Mouse (Mus musculus) hindbrain, embryonic 11.5 days (tissue): ENCODE results near the gene Taf3. TPM values are rescaled to one million over a fixed set of nuclear protein-coding genes. Genes with fewer than 3 reads are reported as not detected.

ENCODE experiments used
- ATAC-seq: fragments of 200-750 bp; cut with Nextera tagmentation; 2 replicates; pipeline ENCODE4 v1.8.0; 2017; ENCODE audit warnings: mild to moderate bottlenecking, moderate TSS enrichment, moderate library complexity; ENCODE audit not compliant: low FRiP score
- DNase-seq: peaks from one replicate; pipeline ENCODE4 v3.0.0-alpha.2; 2015; ENCODE audit warnings: low spot score
- H3K27ac ChIP-seq: fragments of 300-500 bp; sonication (generic); 2 replicates; pipeline ENCODE4 v1.5.1; 2014; ENCODE audit warnings: mild to moderate bottlenecking, low read depth, low read length
- H3K27me3 ChIP-seq: fragments of 300-500 bp; sonication (generic); 2 replicates; pipeline ENCODE4 v1.6.1; 2014; ENCODE audit warnings: mild to moderate bottlenecking, low read length, moderate library complexity, mixed read lengths; ENCODE audit not compliant: control insufficient read depth, insufficient read depth
- H3K36me3 ChIP-seq: fragments of 300-500 bp; sonication (generic); 2 replicates; pipeline ENCODE4 v1.6.1; 2014; ENCODE audit warnings: mild to moderate bottlenecking, low read length, moderate library complexity, mixed read lengths; ENCODE audit not compliant: control insufficient read depth, insufficient read depth
- H3K4me1 ChIP-seq: fragments of 300-500 bp; sonication (generic); replicated peaks from 2 replicates; pipeline ENCODE4 v1.6.1; 2014; ENCODE audit warnings: low read length, mixed read lengths; ENCODE audit not compliant: control insufficient read depth, insufficient read depth
- H3K4me2 ChIP-seq: fragments of 300-500 bp; sonication (generic); replicated peaks from 2 replicates; pipeline ENCODE4 v1.6.1; 2014; ENCODE audit warnings: mild to moderate bottlenecking, low read depth, low read length
- H3K4me3 ChIP-seq: fragments of 300-500 bp; sonication (generic); 2 replicates; pipeline ENCODE4 v1.5.1; 2014; ENCODE audit warnings: low read depth, low read length
- H3K9ac ChIP-seq: fragments of 300-500 bp; sonication (generic); 2 replicates; pipeline ENCODE4 v1.6.1; 2014; ENCODE audit warnings: low read depth, low read length
- H3K9me3 ChIP-seq: fragments of 300-500 bp; sonication (generic); 2 replicates; pipeline ENCODE4 v1.6.1; 2016; ENCODE audit warnings: low read length; ENCODE audit not compliant: control insufficient read depth
- WGBS: fragments of 180-500 bp; shearing (Covaris S2); extraction: QIAGEN DNeasy Blood & Tissue Kit; methylation state at CpG from one replicate; pipeline ENCODE4 v1.1.7; 2014; 5-methylcytosine and 5-hydroxymethylcytosine counted together
- polyA plus RNA-seq: library from polyadenylated mRNA; unstranded; fragments of >200 nt; fragmentation: Nextera tagmentation; extraction: Ambion mirVana; gene quantifications from 2 replicates; pipeline ENCODE4 v1.2.1, GENCODE M21; 2014

Gene Taf3
- polyA plus RNA-seq, 1 experiment from 2014 or later, result 18.9 TPM

DNA sequence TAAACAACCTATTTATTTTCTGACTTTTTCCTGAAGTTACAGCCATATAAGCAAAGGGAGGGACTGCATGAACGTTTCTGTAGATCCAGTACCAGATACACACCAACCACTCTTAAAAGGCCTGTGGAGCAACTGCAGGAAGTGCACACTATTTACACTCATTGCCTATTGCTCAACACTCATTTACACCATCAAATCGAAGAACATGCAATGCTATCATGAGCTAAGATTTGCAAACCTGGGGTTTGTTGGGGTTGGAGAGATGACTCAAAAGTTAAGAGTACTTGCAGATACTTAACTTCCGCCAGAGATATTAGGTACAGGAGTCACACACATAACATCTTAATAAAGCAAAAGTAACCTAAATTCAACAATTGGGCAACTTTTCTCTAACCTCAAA is 76.5 kb downstream of the Taf3 start:
- 84% methylated on average over 3 of the region's 3 CpGs for WGBS

GRCm38 (mm10) chr2:9970579-9970978 is 77.8 kb downstream of the Taf3 start:
- H3K27me3 ChIP-seq, result no peaks in the 10 kb centered on the region
- H3K4me1 ChIP-seq, result no peaks in the 10 kb centered on the region
- no peak overlapping the region for H3K4me3 ChIP-seq
- ATAC-seq (no peak), DNase-seq (no peak)
- H3K9ac ChIP-seq, result no peak overlapping the region
- no peak overlapping the region for H3K27ac ChIP-seq
- H3K36me3 ChIP-seq, result no peaks in the 10 kb centered on the region
- H3K4me2 ChIP-seq, result no peak overlapping the region
- H3K9me3 ChIP-seq, result no peaks in the 10 kb centered on the region
- 92% methylated on average over 3 of the region's 3 CpGs for WGBS

More for the DNA sequence above, 76.5 kb downstream of the Taf3 start:
- Histone ChIP-seq H3K4me3 (no peak overlapping the region), H3K4me2 (no peak overlapping the region), H3K27me3 (no peaks in the 10 kb centered on the region), H3K9ac (no peak overlapping the region), H3K9me3 (no peaks in the 10 kb centered on the region), H3K36me3 (no peaks in the 10 kb centered on the region), H3K27ac (no peak overlapping the region), H3K4me1 (no peaks in the 10 kb centered on the region)
- ATAC-seq (no peak), DNase-seq (no peak)

DNA sequence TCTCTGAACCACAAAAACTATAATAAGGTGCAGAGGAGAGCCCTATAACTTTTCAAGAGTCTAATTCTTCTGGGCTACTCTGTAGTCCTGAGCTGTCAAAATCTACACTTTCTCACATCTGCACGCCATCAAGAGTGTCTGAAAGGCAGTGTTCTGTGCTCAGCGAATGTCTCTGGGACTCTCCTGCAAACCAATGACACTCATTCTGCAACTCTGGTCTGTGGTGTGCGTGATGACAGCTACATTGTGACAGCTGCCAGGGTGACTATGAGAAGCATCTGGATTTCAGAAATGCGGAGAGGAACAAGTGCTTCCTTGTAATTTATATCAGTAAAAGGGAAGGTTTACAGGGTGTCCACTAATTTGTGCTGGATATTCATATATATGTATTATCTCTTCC is 78.2 kb downstream of the Taf3 start:
- 84% methylated on average over 4 of the region's 4 CpGs for WGBS
- no peak overlapping the region for H3K4me2 ChIP-seq
- no peaks in the 10 kb centered on the region for H3K9me3 ChIP-seq
- ATAC-seq (no peak), DNase-seq (no peak)
- no peak overlapping the region for H3K27ac ChIP-seq
- no peaks in the 10 kb centered on the region for H3K27me3 ChIP-seq
- no peak overlapping the region for H3K9ac ChIP-seq
- H3K4me1 ChIP-seq, result no peaks in the 10 kb centered on the region
- H3K4me3 ChIP-seq, result no peak overlapping the region
- no peaks in the 10 kb centered on the region for H3K36me3 ChIP-seq

GRCm38 (mm10) chr2:9969734-9970133 is 78.7 kb downstream of the Taf3 start:
- Histone ChIP-seq H3K27ac (no peak overlapping the region), H3K27me3 (no peaks in the 10 kb centered on the region), H3K36me3 (no peaks in the 10 kb centered on the region), H3K9ac (no peak overlapping the region), H3K4me3 (no peak overlapping the region), H3K4me1 (no peaks in the 10 kb centered on the region), H3K4me2 (no peak overlapping the region), H3K9me3 (no peaks in the 10 kb centered on the region)
- WGBS, result 86% methylated on average over 5 of the region's 5 CpGs
- no peak for ATAC-seq
- DNase-seq, result no peak

- Histone ChIP-seq H3K4me3 (no peak overlapping the region), H3K9me3 (no peaks in the 10 kb centered on the region), H3K4me2 (no peak overlapping the region), H3K27me3 (no peaks in the 10 kb centered on the region), H3K4me1 (no peaks in the 10 kb centered on the region), H3K36me3 (no peaks in the 10 kb centered on the region), H3K9ac (no peak overlapping the region), H3K27ac (no peak overlapping the region)
- DNase-seq, result no peak
- 54% methylated on average over 1 of the region's 1 CpGs for WGBS
- no peak for ATAC-seq
Observed at GRCm38 (mm10) chr2:9966634-9967033, 81.8 kb downstream of the Taf3 start.

DNA sequence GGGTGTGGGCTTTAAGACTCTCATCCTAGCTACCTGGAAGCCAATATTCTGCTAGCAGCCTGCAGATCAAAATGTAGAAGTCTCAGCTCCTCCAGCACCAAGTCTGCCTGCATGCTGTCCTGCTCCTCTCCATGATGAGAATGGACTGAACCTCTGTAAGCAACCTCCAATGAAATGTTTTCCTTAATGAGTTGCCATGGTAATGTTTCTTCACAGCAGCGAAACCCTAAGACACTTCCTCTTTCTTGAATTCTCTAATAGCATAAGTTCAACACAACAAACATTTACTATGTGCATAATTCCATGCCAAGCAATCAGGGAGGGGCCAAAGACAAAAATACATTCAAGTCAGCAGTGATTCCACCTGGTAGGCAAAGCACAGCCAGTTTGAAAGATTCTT is 82.8 kb downstream of the Taf3 start:
- Histone ChIP-seq H3K4me3 (no peak overlapping the region), H3K9ac (no peak overlapping the region), H3K27ac (no peak overlapping the region), H3K36me3 (no peaks in the 10 kb centered on the region), H3K9me3 (no peaks in the 10 kb centered on the region), H3K4me2 (no peak overlapping the region), H3K27me3 (no peaks in the 10 kb centered on the region), H3K4me1 (no peaks in the 10 kb centered on the region)
- 86% methylated on average over 1 of the region's 1 CpGs for WGBS
- DNase-seq (no peak), ATAC-seq (no peak)

GRCm38 (mm10) chr2:9962871-9963270 is 85.5 kb downstream of the Taf3 start:
- H3K27ac ChIP-seq, result no peak overlapping the region
- ATAC-seq (no peak), DNase-seq (no peak)
- H3K4me1 ChIP-seq, result no peaks in the 10 kb centered on the region
- no peak overlapping the region for H3K9ac ChIP-seq
- no peak overlapping the region for H3K4me2 ChIP-seq
- no peaks in the 10 kb centered on the region for H3K36me3 ChIP-seq
- no peaks in the 10 kb centered on the region for H3K9me3 ChIP-seq
- H3K4me3 ChIP-seq, result no peak overlapping the region
- no peaks in the 10 kb centered on the region for H3K27me3 ChIP-seq

- Histone ChIP-seq H3K4me2 (no peak overlapping the region), H3K27me3 (no peaks in the 10 kb centered on the region), H3K9me3 (no peaks in the 10 kb centered on the region), H3K4me3 (no peak overlapping the region), H3K4me1 (no peaks in the 10 kb centered on the region), H3K9ac (no peak overlapping the region), H3K36me3 (no peaks in the 10 kb centered on the region), H3K27ac (no peak overlapping the region)
- WGBS, result 65% methylated on average over 3 of the region's 3 CpGs
- ATAC-seq (no peak), DNase-seq (no peak)
Observed at GRCm38 (mm10) chr2:9961708-9962107, 86.7 kb downstream of the Taf3 start.

- Histone ChIP-seq H3K9me3 (no peaks in the 10 kb centered on the region), H3K36me3 (no peaks in the 10 kb centered on the region), H3K27ac (no peak overlapping the region), H3K4me2 (no peak overlapping the region), H3K4me3 (no peak overlapping the region), H3K27me3 (no peaks in the 10 kb centered on the region), H3K9ac (no peak overlapping the region), H3K4me1 (no peaks in the 10 kb centered on the region)
- DNase-seq, result no peak
- 80% methylated on average over 6 of the region's 6 CpGs for WGBS
- ATAC-seq, result peak; percentile 42; the same call in 1 of the 2 replicates
Observed at GRCm38 (mm10) chr2:9958011-9958410, 90.4 kb downstream of the Taf3 start.
